Mouse (Mus musculus) heart, postnatal 25 days (tissue): ENCODE results near the gene Dcps. TPM values are rescaled to one million over a fixed set of nuclear protein-coding genes. Genes with fewer than 3 reads are reported as not detected.

Experiments
- total RNA-seq, 2 experiments: library from RNA; stranded (reverse); gene quantifications; 2 replicates each; pipeline ENCODE4 v1.2.3; 2021

Gene Dcps
- total RNA-seq, 2 experiments from 2014 or later: 15.6 to 15.8 TPM

Other genes with a start within 250 kb of the Dcps start
- 10 to 100 TPM; 33.2 to 34.1 TPM for gene St3gal4, start 56.8 kb downstream of the Dcps start, total RNA-seq
- 100 to 1,000 TPM in 1 of 2 experiments, 10 to 100 TPM in 1; 87.9 to 100 TPM for gene Srpr, start 24.1 kb upstream of the Dcps start, total RNA-seq
- gene Tirap, start 24.2 kb upstream of the Dcps start, total RNA-seq: 1 to 10 TPM; 6.1 to 6.5 TPM
- gene Foxred1, start 35.0 kb upstream of the Dcps start, total RNA-seq: 10 to 100 TPM; 94.3 to 94.4 TPM
- 10 to 100 TPM; 15.0 to 15.9 TPM for gene Fam118b, start 91.7 kb upstream of the Dcps start, total RNA-seq
- gene Rpusd4, start 91.8 kb upstream of the Dcps start, total RNA-seq: 10 to 100 TPM; 11.5 to 13.0 TPM
- gene Cdon, start 245.1 kb upstream of the Dcps start, total RNA-seq: 10 to 100 TPM; 14.0 to 16.1 TPM